Mouse (Mus musculus) liver, embryonic 12.5 days (tissue): ENCODE measurements around the gene Rec114. TPM values are rescaled to one million over a fixed set of nuclear protein-coding genes. Genes with fewer than 3 reads are reported as not detected.

ENCODE experiments used
- ATAC-seq: fragments of 200-750 bp; cut with Nextera tagmentation; 2 replicates; pipeline ENCODE4 v1.8.0; 2017; ENCODE audit warnings: moderate number of reproducible peaks, mild to moderate bottlenecking, moderate library complexity
- H3K27ac ChIP-seq: fragments of 300-500 bp; sonication (generic); 2 replicates; pipeline ENCODE4 v1.5.1; 2016; ENCODE audit warnings: mild to moderate bottlenecking
- H3K27me3 ChIP-seq: fragments of 300-500 bp; sonication (generic); replicated peaks from 2 replicates; pipeline ENCODE4 v1.6.1; 2016; ENCODE audit warnings: mild to moderate bottlenecking, moderate library complexity
- H3K36me3 ChIP-seq: fragments of 300-500 bp; sonication (generic); 2 replicates; pipeline ENCODE4 v1.6.1; 2016; ENCODE audit warnings: mild to moderate bottlenecking, moderate library complexity
- H3K4me1 ChIP-seq: fragments of 300-500 bp; sonication (generic); 2 replicates; pipeline ENCODE4 v1.6.1; 2016
- H3K4me2 ChIP-seq: fragments of 300-500 bp; sonication (generic); 2 replicates; pipeline ENCODE4 v1.6.1; 2016; ENCODE audit warnings: mild to moderate bottlenecking, moderate library complexity
- H3K4me3 ChIP-seq: fragments of 300-500 bp; sonication (generic); 2 replicates; pipeline ENCODE4 v1.5.1; 2016; ENCODE audit warnings: mild to moderate bottlenecking, moderate library complexity
- H3K9ac ChIP-seq: fragments of 300-500 bp; sonication (generic); 2 replicates; pipeline ENCODE4 v1.6.1; 2016; ENCODE audit warnings: mild to moderate bottlenecking, moderate library complexity
- H3K9me3 ChIP-seq: fragments of 300-500 bp; sonication (generic); replicated peaks from 2 replicates; pipeline ENCODE4 v1.6.1; 2016; ENCODE audit warnings: mild to moderate bottlenecking, moderate library complexity
- WGBS: fragments of 180-500 bp; shearing (Covaris S2); methylation state at CpG from one replicate; pipeline ENCODE4 v1.1.7; 2016; ENCODE audit not compliant: insufficient replicate concordance; 5-methylcytosine and 5-hydroxymethylcytosine counted together
- polyA plus RNA-seq: library from polyadenylated mRNA; unstranded; fragments of >200 nt; fragmentation: Nextera tagmentation; extraction: Ambion mirVana; gene quantifications from 2 replicates; pipeline ENCODE4 v1.2.1, GENCODE M21; 2016

Gene Rec114
- polyA plus RNA-seq, result 23.5 and 27.4 TPM in 2 replicates

- H3K27ac ChIP-seq, result peak within 1 kb of the TSS; percentile 20; the same call in 1 of the 2 replicates
- H3K9me3 ChIP-seq, result no peaks in the 10 kb centered on the region
- H3K27me3 ChIP-seq, result no peaks in the 10 kb centered on the region
- H3K36me3 ChIP-seq, result no peaks in the 10 kb centered on the region
- H3K4me3 ChIP-seq, result no peak within 1 kb of the TSS
- WGBS, result 81% methylated on average over 3 of the region's 3 CpGs
- H3K9ac ChIP-seq, result no peak within 1 kb of the TSS
- H3K4me2 ChIP-seq, result no peak within 1 kb of the TSS
- ATAC-seq, result peak; percentile 86
- peaks cover 26% of the 10 kb centered on the region for H3K4me1 ChIP-seq
Measured at GRCm38 (mm10) chr9:58743702-58744248, at the start of gene Rec114. TSS of gene Rec114 (minus strand) at chr9:58743964.

GRCm38 (mm10) chr9:58789476-58789875 lies 45.7 kb upstream of the Rec114 start:
- Histone ChIP-seq H3K36me3 (no peaks in the 10 kb centered on the region), H3K4me3 (no peak overlapping the region), H3K27me3 (0 out of 2 replicates have a peak, but pooled peaks cover 4% of the 10 kb centered on the region), H3K4me2 (no peak overlapping the region), H3K9me3 (no peaks in the 10 kb centered on the region), H3K4me1 (no peaks in the 10 kb centered on the region), H3K9ac (no peak overlapping the region), H3K27ac (no peak overlapping the region)
- WGBS, result 76% methylated on average over 3 of the region's 3 CpGs
- ATAC-seq, result no peak

- no peak overlapping the region for H3K27ac ChIP-seq
- H3K36me3 ChIP-seq, result no peaks in the 10 kb centered on the region
- H3K9ac ChIP-seq, result no peak overlapping the region
- no peak for ATAC-seq
- H3K27me3 ChIP-seq, result no peaks in the 10 kb centered on the region
- no peaks in the 10 kb centered on the region for H3K9me3 ChIP-seq
- H3K4me2 ChIP-seq, result no peak overlapping the region
- H3K4me1 ChIP-seq, result no peaks in the 10 kb centered on the region
- H3K4me3 ChIP-seq, result no peak overlapping the region
- WGBS, result 16% methylated on average over 2 of the region's 2 CpGs
Measured at GRCm38 (mm10) chr9:58775363-58775762, 31.6 kb upstream of the Rec114 start.

GRCm38 (mm10) chr9:58774761-58775160 lies 31.0 kb upstream of the Rec114 start:
- H3K4me1 ChIP-seq, result peaks cover 2% of the 10 kb centered on the region; the same call in 1 of the 2 replicates

GRCm38 (mm10) chr9:58769943-58770342 lies 26.2 kb upstream of the Rec114 start:
- peak overlapping the region; percentile 25 for H3K4me2 ChIP-seq
- H3K9ac ChIP-seq, result no peak overlapping the region
- no peak overlapping the region for H3K27ac ChIP-seq
- no peak overlapping the region for H3K4me3 ChIP-seq
- H3K9me3 ChIP-seq, result peaks cover 6% of the 10 kb centered on the region
- ATAC-seq, result no peak
- H3K4me1 ChIP-seq, result peaks cover 6% of the 10 kb centered on the region; the same call in 1 of the 2 replicates
- no peaks in the 10 kb centered on the region for H3K27me3 ChIP-seq
- whole genome bisulfite sequencing, result 46% methylated on average over 12 of the region's 12 CpGs
- no peaks in the 10 kb centered on the region for H3K36me3 ChIP-seq

More at GRCm38 (mm10) chr9:58774761-58775160, 31.0 kb upstream of the Rec114 start:
- Histone ChIP-seq H3K36me3 (no peaks in the 10 kb centered on the region), H3K9me3 (no peaks in the 10 kb centered on the region), H3K9ac (no peak overlapping the region), H3K27ac (no peak overlapping the region), H3K4me2 (no peak overlapping the region), H3K4me3 (no peak overlapping the region), H3K27me3 (no peaks in the 10 kb centered on the region)
- 26% methylated on average over 3 of the region's 3 CpGs for WGBS
- ATAC-seq, result no peak

- ATAC-seq, result peak; percentile 85
- no peak overlapping the region for H3K4me2 ChIP-seq
- H3K4me1 ChIP-seq, result peaks cover 12% of the 10 kb centered on the region
- H3K27me3 ChIP-seq, result no peaks in the 10 kb centered on the region
- 67% methylated on average over 17 of the region's 17 CpGs for WGBS
- no peaks in the 10 kb centered on the region for H3K36me3 ChIP-seq
- no peak overlapping the region for H3K9ac ChIP-seq
- no peak overlapping the region for H3K4me3 ChIP-seq
- peaks cover 6% of the 10 kb centered on the region for H3K9me3 ChIP-seq
- H3K27ac ChIP-seq, result no peak overlapping the region
Measured at GRCm38 (mm10) chr9:58766959-58767955, 23.5 kb upstream of the Rec114 start.

GRCm38 (mm10) chr9:58764354-58764753 lies 20.6 kb upstream of the Rec114 start:
- H3K9me3 ChIP-seq, result peaks cover 6% of the 10 kb centered on the region
- H3K4me1 ChIP-seq, result peaks cover 6% of the 10 kb centered on the region; the same call in 1 of the 2 replicates
- no peak overlapping the region for H3K27ac ChIP-seq
- ATAC-seq, result no peak
- no peak overlapping the region for H3K4me3 ChIP-seq
- H3K27me3 ChIP-seq, result no peaks in the 10 kb centered on the region
- WGBS, result 82% methylated on average over 5 of the region's 5 CpGs
- no peaks in the 10 kb centered on the region for H3K36me3 ChIP-seq
- H3K4me2 ChIP-seq, result no peak overlapping the region
- no peak overlapping the region for H3K9ac ChIP-seq

- H3K36me3 ChIP-seq, result no peaks in the 10 kb centered on the region
- no peak overlapping the region for H3K4me2 ChIP-seq
- H3K9me3 ChIP-seq, result peaks cover 6% of the 10 kb centered on the region
- WGBS, result 53% methylated on average over 4 of the region's 4 CpGs
- H3K4me3 ChIP-seq, result no peak overlapping the region
- H3K27me3 ChIP-seq, result no peaks in the 10 kb centered on the region
- ATAC-seq, result no peak
- H3K9ac ChIP-seq, result no peak overlapping the region
- no peak overlapping the region for H3K27ac ChIP-seq
- H3K4me1 ChIP-seq, result peaks cover 6% of the 10 kb centered on the region; the same call in 1 of the 2 replicates
Measured at GRCm38 (mm10) chr9:58763114-58763513, 19.4 kb upstream of the Rec114 start.

- ATAC-seq, result no peak
- peaks cover under 1% of the 10 kb centered on the region; the same call in 1 of the 2 replicates for H3K9me3 ChIP-seq
- H3K4me3 ChIP-seq, result no peak overlapping the region
- peaks cover 6% of the 10 kb centered on the region; the same call in 1 of the 2 replicates for H3K4me1 ChIP-seq
- no peak overlapping the region for H3K27ac ChIP-seq
- H3K9ac ChIP-seq, result no peak overlapping the region
- WGBS, result 62% methylated on average over 2 of the region's 2 CpGs
- H3K36me3 ChIP-seq, result no peaks in the 10 kb centered on the region
- H3K4me2 ChIP-seq, result no peak overlapping the region
- no peaks in the 10 kb centered on the region for H3K27me3 ChIP-seq
Measured at GRCm38 (mm10) chr9:58762086-58762485, 18.3 kb upstream of the Rec114 start.

- H3K36me3 ChIP-seq, result no peaks in the 10 kb centered on the region
Measured at GRCm38 (mm10) chr9:58758754-58759153, 15.0 kb upstream of the Rec114 start.

GRCm38 (mm10) chr9:58756371-58757132 lies 12.8 kb upstream of the Rec114 start:
- no peak overlapping the region for H3K4me3 ChIP-seq
- WGBS, result 60% methylated on average over 12 of the region's 12 CpGs
- H3K4me1 ChIP-seq, result no peaks in the 10 kb centered on the region
- no peak overlapping the region for H3K9ac ChIP-seq
- H3K36me3 ChIP-seq, result no peaks in the 10 kb centered on the region
- no peaks in the 10 kb centered on the region; the same call in 1 of the 2 replicates for H3K27me3 ChIP-seq
- no peaks in the 10 kb centered on the region for H3K9me3 ChIP-seq
- no peak for ATAC-seq
- no peak overlapping the region for H3K27ac ChIP-seq
- H3K4me2 ChIP-seq, result no peak overlapping the region

More at GRCm38 (mm10) chr9:58758754-58759153, 15.0 kb upstream of the Rec114 start:
- no peak for ATAC-seq
- Histone ChIP-seq H3K27me3 (no peaks in the 10 kb centered on the region; the same call in 1 of the 2 replicates), H3K4me3 (no peak overlapping the region), H3K9me3 (no peaks in the 10 kb centered on the region), H3K4me1 (peaks cover 6% of the 10 kb centered on the region; the same call in 1 of the 2 replicates), H3K4me2 (no peak overlapping the region), H3K9ac (no peak overlapping the region), H3K27ac (no peak overlapping the region)
- WGBS, result 77% methylated on average over 7 of the region's 7 CpGs
